Mouse (Mus musculus) cerebellum, adult 2 months (tissue): Measurements from ENCODE around the gene Aplp1. TPM values are rescaled to one million over a fixed set of nuclear protein-coding genes. Genes with fewer than 3 reads are reported as not detected.
"Not testable (repeated sequence)": the region's sequence is repeated elsewhere in the genome, so short reads cannot be mapped to it uniquely, and the experiment has no call there.

ENCODE experiments used
- DNase-seq, 2 experiments: peaks; one replicate each; pipeline ENCODE4 v3.0.0; 2021
- H3K27ac ChIP-seq: fragments of 200-500 bp; 2 replicates; pipeline ENCODE4 v1.5.1; 2012; ENCODE audit warnings: low read length, control low read depth, inconsistent platforms; ENCODE audit not compliant: insufficient read depth
- H3K27me3 ChIP-seq: fragments of 200-500 bp; 2 replicates; pipeline ENCODE4 v1.6.1; 2012; ENCODE audit warnings: inconsistent platforms, mild to moderate bottlenecking, low read length, moderate library complexity; ENCODE audit not compliant: control insufficient read depth, insufficient read depth
- H3K4me1 ChIP-seq: fragments of 200-500 bp; 2 replicates; pipeline ENCODE4 v1.6.1; 2011; ENCODE audit warnings: low read length; ENCODE audit not compliant: control insufficient read depth, insufficient read depth
- H3K4me3 ChIP-seq: fragments of 200-500 bp; replicated peaks from 2 replicates; pipeline ENCODE3; 2011; ENCODE audit warnings: mild to moderate bottlenecking, low read depth, low read length, control low read depth; ENCODE audit not compliant: insufficient read depth
- CTCF ChIP-seq: fragments of 200-500 bp; IDR thresholded peaks from 2 replicates; pipeline ENCODE4 v1.5.1; 2011; ENCODE audit warnings: low read depth, mild to moderate bottlenecking, control low read depth, low read length, moderate library complexity, borderline replicate concordance; ENCODE audit not compliant: insufficient read depth
- POLR2A ChIP-seq: fragments of 200-500 bp; IDR thresholded peaks from 2 replicates; pipeline ENCODE4 v1.6.1; 2011; ENCODE audit warnings: low read length, control low read depth, borderline replicate concordance; ENCODE audit not compliant: insufficient read depth
- WGBS: fragments of 180-500 bp; shearing (Covaris S2); methylation state at CpG from one replicate; pipeline ENCODE4 v1.1.7; 2018; 5-methylcytosine and 5-hydroxymethylcytosine counted together
- polyA plus RNA-seq: library from polyadenylated mRNA; depleted of rRNA; stranded (reverse); fragments of >200 nt; gene quantifications from 2 replicates; pipeline ENCODE4 v1.2.3, GENCODE M21; 2012; rRNA removed

The Aplp1 gene
- 782 and 892 TPM in 2 replicates for polyA plus RNA-seq

DNA sequence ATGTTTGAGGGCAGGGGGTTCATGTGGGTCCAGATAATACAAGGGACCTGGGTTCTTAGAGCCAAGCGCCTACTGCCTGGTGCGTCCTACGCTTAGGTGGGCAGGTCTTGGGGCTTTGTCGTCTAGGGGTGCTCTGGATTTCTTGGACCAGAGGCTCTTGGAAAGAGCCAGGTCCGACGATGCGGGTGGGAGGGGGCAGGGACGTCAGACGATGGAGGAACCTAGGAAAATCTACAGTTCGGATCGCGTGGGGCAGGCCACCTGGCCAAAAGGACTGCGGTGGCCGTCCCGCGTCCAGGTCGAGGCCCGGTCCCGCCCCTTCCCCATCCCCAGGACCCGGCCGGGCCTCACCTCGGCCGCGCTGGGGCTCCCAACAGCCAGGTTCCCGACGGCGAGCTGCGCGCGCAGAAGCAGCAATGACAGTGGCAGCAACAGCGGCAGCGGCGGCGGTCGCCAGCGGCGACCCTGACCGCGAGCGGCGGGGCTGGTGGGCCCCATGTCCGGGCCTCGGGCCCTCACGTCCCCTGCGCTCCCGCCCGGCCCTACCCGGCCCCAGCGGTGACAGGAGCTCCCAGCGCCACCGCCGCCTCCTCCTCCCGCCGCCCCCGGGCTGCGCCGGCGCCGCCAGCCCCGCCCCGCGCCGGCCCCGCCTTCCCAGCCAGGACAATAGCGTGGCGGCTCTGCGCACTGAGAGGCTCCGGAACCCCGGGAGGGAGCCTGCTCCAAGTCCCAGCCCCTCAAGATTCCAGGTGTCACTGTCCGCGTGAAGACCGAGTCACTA, at the start of gene Aplp1:
Gene Aplp1 (minus strand): TSS at position 565 of the 781 bp plus-strand sequence.
- 0 out of 2 replicates have a peak, but pooled peaks cover 3% of the 10 kb centered on the region for H3K4me1 ChIP-seq
- H3K27ac ChIP-seq = peak within 1 kb of the TSS; percentile 65
- DNase-seq = peak; percentile 83 to 85
- H3K4me3 ChIP-seq = peak within 1 kb of the TSS; percentile 68
- WGBS = under 1% methylated on average over 72 of the region's 72 CpGs
- TF ChIP-seq POLR2A (0 out of 2 replicates have a peak, but pooled peaks have one; percentile 15), CTCF (no peak)
- H3K27me3 ChIP-seq = no peaks in the 10 kb centered on the region

- Histone ChIP-seq H3K4me1 (no peaks in the 10 kb centered on the region), H3K4me3 (no peak within 1 kb of the TSS), H3K27ac (no peak within 1 kb of the TSS), H3K27me3 (no peaks in the 10 kb centered on the region)
- 57% methylated on average over 11 of the region's 11 CpGs for WGBS
- TF ChIP-seq POLR2A = no peak
- no peak for TF ChIP-seq CTCF
- DNase-seq = no peak
Measured at GRCm38 (mm10) chr7:30493401-30493931, 48.1 kb upstream of the Aplp1 start, which contains the start of gene Prodh2. Gene Prodh2 (plus strand): TSS chr7:30493622.

- Histone ChIP-seq H3K27me3 (no peaks in the 10 kb centered on the region), H3K4me1 (no peaks in the 10 kb centered on the region), H3K27ac (no peak overlapping the region), H3K4me3 (no peak overlapping the region)
- DNase-seq = peak; percentile 78 to 88
- TF ChIP-seq POLR2A (no peak), CTCF (peak; percentile 84)
- 9% methylated on average over 4 of the region's 4 CpGs for WGBS
Measured at GRCm38 (mm10) chr7:30492765-30493164, 47.4 kb upstream of the Aplp1 start.

DNA sequence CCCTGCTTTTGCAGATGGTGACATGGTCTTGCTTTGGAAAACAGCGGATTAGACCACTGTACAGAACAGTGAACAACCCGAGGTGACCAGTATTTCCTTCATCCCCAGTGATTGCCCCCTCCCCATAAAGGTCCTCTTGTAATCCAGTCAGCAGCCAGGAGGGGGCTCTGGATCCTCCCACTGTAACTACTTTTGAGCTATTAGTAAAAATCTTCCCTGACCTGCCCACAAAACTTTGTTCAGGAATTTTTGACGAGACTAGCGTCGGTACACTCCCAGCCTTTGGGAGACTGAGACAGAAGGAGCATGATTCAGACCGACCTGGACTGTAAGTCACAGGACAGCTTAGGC, 45.6 kb upstream of the Aplp1 start:
- DNase-seq = no peak
- TF ChIP-seq CTCF (no peak), POLR2A (no peak)
- Histone ChIP-seq H3K4me3 (no peak overlapping the region), H3K27me3 (no peaks in the 10 kb centered on the region), H3K27ac (no peak overlapping the region), H3K4me1 (no peaks in the 10 kb centered on the region)
- 11% methylated on average over 6 of the region's 6 CpGs for WGBS

GRCm38 (mm10) chr7:30490251-30490956, 45.1 kb upstream of the Aplp1 start:
- DNase-seq = peak; percentile 42 to 62
- H3K27me3 ChIP-seq = no peaks in the 10 kb centered on the region
- 14% methylated on average over 16 of the region's 16 CpGs for WGBS
- TF ChIP-seq CTCF (peak; percentile 67), POLR2A (no peak)
- H3K4me1 ChIP-seq = no peaks in the 10 kb centered on the region
- H3K4me3 ChIP-seq = no peak overlapping the region
- H3K27ac ChIP-seq = no peak overlapping the region

- no peak for DNase-seq
- 59% methylated on average over 8 of the region's 8 CpGs for WGBS
- TF ChIP-seq POLR2A (no peak), CTCF (no peak)
Measured at GRCm38 (mm10) chr7:30484250-30484649, 38.9 kb upstream of the Aplp1 start.

DNA sequence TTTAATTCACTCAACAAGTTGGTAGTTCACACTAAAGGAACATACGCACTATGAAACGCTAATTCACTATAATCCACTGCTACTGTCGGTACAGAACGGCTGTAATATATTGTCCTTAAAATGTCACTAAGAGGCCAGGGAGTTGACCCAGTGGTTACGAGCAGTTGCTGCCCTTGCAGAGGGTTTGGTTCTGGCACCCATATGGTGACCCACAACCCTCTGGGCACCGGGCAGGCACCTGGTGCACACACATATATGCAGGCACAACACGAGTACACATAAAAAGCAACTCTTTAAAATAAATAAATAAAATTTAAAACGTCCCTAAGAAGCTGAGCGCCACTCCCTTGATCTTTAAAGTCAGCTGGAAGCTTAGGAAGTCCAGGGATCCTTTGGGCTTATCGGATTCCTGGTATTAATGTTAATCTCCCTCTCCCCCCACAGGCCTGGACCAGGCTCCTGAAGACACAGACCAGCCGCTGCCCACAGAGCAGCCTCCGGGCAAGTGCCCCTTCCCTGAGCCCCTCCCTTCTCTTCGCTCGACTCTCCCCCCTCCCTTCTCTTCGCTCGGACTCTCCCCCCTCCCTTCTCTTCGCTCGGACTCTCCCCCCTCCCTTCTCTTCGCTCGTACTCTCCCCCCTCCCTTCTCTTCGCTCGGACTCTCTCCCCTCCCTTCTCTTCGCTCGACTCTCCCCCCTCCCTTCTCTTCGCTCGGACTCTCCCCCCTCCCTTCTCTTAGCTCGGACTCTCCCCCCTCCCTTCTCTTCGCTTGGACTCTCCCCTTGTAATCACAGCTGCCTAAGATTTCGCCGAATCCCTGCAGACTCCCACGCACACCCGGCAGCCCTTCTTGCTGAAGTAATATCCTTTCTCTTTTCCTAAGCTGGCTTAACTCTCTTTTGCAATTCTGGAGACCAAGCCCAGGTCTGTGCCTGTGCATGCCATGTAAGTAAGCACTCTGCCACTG, 32.4 kb upstream of the Aplp1 start:
- peak overlapping the region; percentile 90 for H3K4me3 ChIP-seq
- no peak for TF ChIP-seq CTCF
- no peak for TF ChIP-seq POLR2A
- peaks cover 2% of the 10 kb centered on the region; the same call in 1 of the 2 replicates for H3K4me1 ChIP-seq
- no peaks in the 10 kb centered on the region for H3K27me3 ChIP-seq
- DNase-seq = peak; percentile 37 to 42
- H3K27ac ChIP-seq = no peak overlapping the region
- 13% methylated on average over 29 of the region's 32 CpGs for WGBS

More at GRCm38 (mm10) chr7:30484250-30484649, 38.9 kb upstream of the Aplp1 start:
- Histone ChIP-seq H3K27me3 (no peaks in the 10 kb centered on the region), H3K27ac (no peak overlapping the region), H3K4me3 (no peak overlapping the region), H3K4me1 (no peaks in the 10 kb centered on the region)

DNA sequence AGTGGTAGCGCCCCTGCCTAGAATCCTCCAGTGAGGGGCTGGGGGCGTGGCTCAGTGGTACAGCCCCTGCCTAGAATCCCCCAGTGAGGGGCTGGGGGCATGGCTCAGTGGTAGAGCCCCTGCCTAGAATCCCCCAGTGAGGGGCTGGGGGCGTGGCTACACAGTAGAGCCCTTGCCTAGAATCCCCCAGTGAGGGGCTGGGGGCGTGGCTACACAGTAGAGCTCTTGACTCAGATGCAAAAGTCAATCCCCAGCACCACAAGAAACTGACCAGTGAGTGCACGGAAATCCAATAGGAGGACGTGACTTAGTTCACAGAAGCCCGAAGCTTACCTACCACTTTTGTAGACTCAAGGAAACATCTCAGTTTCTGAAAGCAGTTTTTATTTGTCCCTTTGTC, 30.8 kb upstream of the Aplp1 start:
- WGBS = 94% methylated on average over 7 of the region's 7 CpGs
- not testable (repeated sequence) for H3K27me3 ChIP-seq, H3K4me3 ChIP-seq, DNase-seq, H3K4me1 ChIP-seq, H3K27ac ChIP-seq
